Mouse (Mus musculus) forebrain, embryonic 11.5 days (tissue): ENCODE measurements around the gene Nbas. TPM values are rescaled to one million over a fixed set of nuclear protein-coding genes. Genes with fewer than 3 reads are reported as not detected.

Source experiments
- ATAC-seq: fragments of 200-750 bp; cut with Nextera tagmentation; replicated peaks from 2 replicates; pipeline ENCODE4 v1.8.0; 2017; ENCODE audit warnings: moderate TSS enrichment; ENCODE audit not compliant: low FRiP score
- DNase-seq: peaks from one replicate; pipeline ENCODE4 v3.0.0-alpha.2; 2017; ENCODE audit warnings: low spot score
- H3K27ac ChIP-seq: fragments of 300-500 bp; sonication (generic); 2 replicates; pipeline ENCODE4 v1.5.1; 2014; ENCODE audit warnings: low read depth, low read length
- H3K27me3 ChIP-seq: fragments of 300-500 bp; sonication (generic); 2 replicates; pipeline ENCODE4 v1.6.1; 2014; ENCODE audit warnings: mild to moderate bottlenecking, low read length, mixed read lengths; ENCODE audit not compliant: control insufficient read depth, insufficient read depth
- H3K36me3 ChIP-seq: fragments of 300-500 bp; sonication (generic); 2 replicates; pipeline ENCODE4 v1.6.1; 2014; ENCODE audit warnings: mild to moderate bottlenecking, low read length, moderate library complexity, mixed read lengths; ENCODE audit not compliant: control insufficient read depth, insufficient read depth
- H3K4me1 ChIP-seq: fragments of 300-500 bp; sonication (generic); replicated peaks from 2 replicates; pipeline ENCODE4 v1.6.1; 2014; ENCODE audit warnings: low read length, mixed read lengths; ENCODE audit not compliant: control insufficient read depth, insufficient read depth
- H3K4me2 ChIP-seq: fragments of 300-500 bp; sonication (generic); 2 replicates; pipeline ENCODE4 v1.6.1; 2014; ENCODE audit warnings: low read depth, mild to moderate bottlenecking, low read length, moderate library complexity, mixed read lengths; ENCODE audit not compliant: severe bottlenecking
- H3K4me3 ChIP-seq: fragments of 300-500 bp; sonication (generic); 2 replicates; pipeline ENCODE4 v1.5.1; 2014; ENCODE audit warnings: low read depth, low read length
- H3K9ac ChIP-seq: fragments of 300-500 bp; sonication (generic); 2 replicates; pipeline ENCODE4 v1.6.1; 2014; ENCODE audit warnings: low read length
- H3K9me3 ChIP-seq: fragments of 300-500 bp; sonication (generic); 2 replicates; pipeline ENCODE4 v1.6.1; 2016; ENCODE audit warnings: low read length, mixed read lengths; ENCODE audit not compliant: control insufficient read depth
- WGBS: fragments of 180-500 bp; shearing (Covaris S2); extraction: QIAGEN DNeasy Blood & Tissue Kit; methylation state at CpG from one replicate; pipeline ENCODE4 v1.1.7; 2014; 5-methylcytosine and 5-hydroxymethylcytosine counted together
- polyA plus RNA-seq: library from polyadenylated mRNA; unstranded; fragments of >200 nt; fragmentation: Nextera tagmentation; extraction: Ambion mirVana; gene quantifications from 2 replicates; pipeline ENCODE4 v1.2.1, GENCODE M21; 2014

Gene Nbas
- polyA plus RNA-seq, 1 experiment from 2014 or later, result 15.9 TPM

- Histone ChIP-seq H3K9me3 (no peaks in the 10 kb centered on the region), H3K27me3 (no peaks in the 10 kb centered on the region), H3K4me1 (no peaks in the 10 kb centered on the region), H3K27ac (no peak overlapping the region), H3K4me2 (no peak overlapping the region), H3K9ac (no peak overlapping the region), H3K36me3 (no peaks in the 10 kb centered on the region), H3K4me3 (no peak overlapping the region)
- ATAC-seq, result no peak
- DNase-seq, result no peak
- 90% methylated on average over 2 of the region's 2 CpGs for WGBS
These were observed 205.9 kb downstream of the Nbas start for GRCm38 (mm10) chr12:13474881-13475280.

- 85% methylated on average over 7 of the region's 7 CpGs for WGBS
- DNase-seq (no peak), ATAC-seq (no peak)
- Histone ChIP-seq H3K4me2 (no peak overlapping the region), H3K27ac (no peak overlapping the region), H3K36me3 (no peaks in the 10 kb centered on the region), H3K9me3 (no peaks in the 10 kb centered on the region), H3K9ac (no peak overlapping the region), H3K27me3 (no peaks in the 10 kb centered on the region), H3K4me3 (no peak overlapping the region), H3K4me1 (no peaks in the 10 kb centered on the region)
These were observed 210.2 kb downstream of the Nbas start for GRCm38 (mm10) chr12:13479163-13479562.

GRCm38 (mm10) chr12:13486278-13486677, 217.3 kb downstream of the Nbas start:
- Histone ChIP-seq H3K9ac (no peak overlapping the region), H3K4me3 (no peak overlapping the region), H3K4me2 (no peak overlapping the region), H3K4me1 (no peaks in the 10 kb centered on the region), H3K36me3 (no peaks in the 10 kb centered on the region), H3K9me3 (no peaks in the 10 kb centered on the region), H3K27me3 (no peaks in the 10 kb centered on the region), H3K27ac (no peak overlapping the region)
- ATAC-seq, result no peak
- 93% methylated on average over 3 of the region's 3 CpGs for WGBS
- DNase-seq, result no peak

GRCm38 (mm10) chr12:13497211-13497610, 228.3 kb downstream of the Nbas start:
- H3K36me3 ChIP-seq, result no peaks in the 10 kb centered on the region
- ATAC-seq (no peak), DNase-seq (no peak)
- H3K4me3 ChIP-seq, result no peak overlapping the region
- H3K4me1 ChIP-seq, result no peaks in the 10 kb centered on the region
- H3K4me2 ChIP-seq, result no peak overlapping the region
- no peaks in the 10 kb centered on the region for H3K9me3 ChIP-seq
- H3K9ac ChIP-seq, result no peak overlapping the region
- WGBS, result 91% methylated on average over 6 of the region's 6 CpGs
- H3K27ac ChIP-seq, result no peak overlapping the region
- no peaks in the 10 kb centered on the region for H3K27me3 ChIP-seq

- Histone ChIP-seq H3K27ac (no peak overlapping the region), H3K27me3 (no peaks in the 10 kb centered on the region), H3K4me2 (no peak overlapping the region), H3K9ac (no peak overlapping the region), H3K4me3 (no peak overlapping the region), H3K36me3 (no peaks in the 10 kb centered on the region), H3K4me1 (no peaks in the 10 kb centered on the region), H3K9me3 (no peaks in the 10 kb centered on the region)
- WGBS, result 55% methylated on average over 10 of the region's 10 CpGs
- peak; percentile 51 for ATAC-seq
- no peak for DNase-seq
These were observed 230.4 kb downstream of the Nbas start for GRCm38 (mm10) chr12:13499237-13499889.

- Histone ChIP-seq H3K9ac (no peak overlapping the region), H3K4me2 (no peak overlapping the region), H3K27ac (no peak overlapping the region), H3K4me1 (no peaks in the 10 kb centered on the region), H3K4me3 (no peak overlapping the region), H3K27me3 (no peaks in the 10 kb centered on the region), H3K9me3 (no peaks in the 10 kb centered on the region), H3K36me3 (no peaks in the 10 kb centered on the region)
- no peak for ATAC-seq
- no peak for DNase-seq
- 86% methylated on average over 3 of the region's 3 CpGs for WGBS
These were observed 231.3 kb downstream of the Nbas start for GRCm38 (mm10) chr12:13500191-13500590.

GRCm38 (mm10) chr12:13504771-13505444, 236.0 kb downstream of the Nbas start:
- Histone ChIP-seq H3K36me3 (no peaks in the 10 kb centered on the region), H3K9ac (no peak overlapping the region), H3K4me2 (no peak overlapping the region), H3K27me3 (no peaks in the 10 kb centered on the region), H3K9me3 (no peaks in the 10 kb centered on the region), H3K4me1 (no peaks in the 10 kb centered on the region), H3K27ac (no peak overlapping the region), H3K4me3 (no peak overlapping the region)
- WGBS, result 83% methylated on average over 5 of the region's 5 CpGs
- DNase-seq (no peak), ATAC-seq (no peak)

- H3K9ac ChIP-seq, result no peak overlapping the region
- H3K4me1 ChIP-seq, result no peaks in the 10 kb centered on the region
- DNase-seq (no peak), ATAC-seq (no peak)
- H3K9me3 ChIP-seq, result no peaks in the 10 kb centered on the region
- no peak overlapping the region for H3K4me3 ChIP-seq
- 57% methylated on average over 1 of the region's 1 CpGs for WGBS
- no peak overlapping the region for H3K4me2 ChIP-seq
- no peaks in the 10 kb centered on the region for H3K27me3 ChIP-seq
- H3K27ac ChIP-seq, result no peak overlapping the region
- no peaks in the 10 kb centered on the region; the same call in 1 of the 2 replicates for H3K36me3 ChIP-seq
These were observed 249.1 kb downstream of the Nbas start for GRCm38 (mm10) chr12:13518082-13518481.

GRCm38 (mm10) chr12:13519413-13519812, 250.5 kb downstream of the Nbas start:
- Histone ChIP-seq H3K4me2 (no peak overlapping the region), H3K27ac (no peak overlapping the region), H3K36me3 (no peaks in the 10 kb centered on the region; the same call in 1 of the 2 replicates), H3K9me3 (no peaks in the 10 kb centered on the region), H3K4me1 (no peaks in the 10 kb centered on the region), H3K4me3 (no peak overlapping the region), H3K9ac (no peak overlapping the region), H3K27me3 (no peaks in the 10 kb centered on the region)
- no peak for ATAC-seq
- DNase-seq, result no peak
- 85% methylated on average over 6 of the region's 6 CpGs for whole genome bisulfite sequencing
